Mouse (Mus musculus) ES-Bruce4 (cell line): ENCODE measurements around the gene Podxl2.

ENCODE experiments used
- CTCF ChIP-seq: IDR thresholded peaks from one replicate; pipeline ENCODE4 v1.8.1; 2011; ENCODE audit warnings: low read depth, low read length
- EP300 ChIP-seq: IDR thresholded peaks from 2 replicates; pipeline ENCODE4 v1.6.1; 2011; ENCODE audit warnings: low read depth, low read length; ENCODE audit not compliant: insufficient read depth

DNA sequence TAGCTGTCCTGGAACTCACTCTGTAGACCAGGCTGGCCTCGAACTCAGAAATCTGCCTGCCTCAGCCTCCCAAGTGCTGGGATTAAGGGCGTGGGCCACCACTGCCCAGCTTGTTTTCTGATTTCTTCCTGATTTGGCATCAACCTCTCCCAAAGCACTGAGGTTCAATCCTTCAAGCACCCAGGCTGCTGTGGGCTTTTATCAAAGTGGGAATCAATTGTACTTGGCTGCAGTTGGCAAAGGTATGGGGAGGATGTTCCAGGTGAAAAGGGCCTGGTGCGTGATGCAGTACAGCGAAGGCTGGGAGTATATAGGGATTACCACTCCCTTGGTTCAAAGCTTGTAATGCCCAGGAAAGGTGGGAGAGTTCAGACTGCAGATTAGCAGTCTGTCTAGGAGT lies 24.2 kb upstream of the Podxl2 start:
- TF ChIP-seq CTCF, result no peak
- TF ChIP-seq EP300, result no peak
